8 mouse cellular contexts compared by ENCODE assay signal in genomic region chr16:11176884-11177244, GRCm38 (mm10). TPM values are rescaled to one million over a fixed set of nuclear protein-coding genes. Genes with fewer than 3 reads are reported as not detected.
A peak's percentile ranks its signal among the peaks of the same experiment; 100 is the strongest.
DNase-seq lines count a peak whose midpoint lies in the region; ATAC-seq and TF ChIP-seq lines count a peak whose summit lies in the region.

No protein-coding gene starts in this region.

- no peak for DNase-seq in heart, adult 9 months (ENCODE audit: low spot score in 2 of 2)
- no peak for DNase-seq in G1E (ENCODE audit: low spot score)
- DNase-seq in hindbrain, embryonic 10.5 days (ENCODE audit: low spot score): no peak
- DNase-seq in midbrain, embryonic 10.5 days (ENCODE audit: low spot score): no peak
- no peak for DNase-seq in right cerebral cortex, postnatal 25 days
- DNase-seq in cerebellum, adult 18-20 months: no peak
- no peak for DNase-seq in cerebellum, adult 9-11 months

- H3K4me3 ChIP-seq in heart, embryonic 13.5 days: peak overlapping the region; percentile 96
- H3K4me3 ChIP-seq in G1E (ENCODE audit: low read depth, low read length): peak overlapping the region; percentile 97
- peak overlapping the region; percentile 88 for H3K4me3 ChIP-seq in hindbrain, embryonic 10.5 days
- H3K4me3 ChIP-seq in midbrain, embryonic 10.5 days: peak overlapping the region; percentile 91

- peak overlapping the region; percentile 88 for H3K4me2 ChIP-seq in heart, embryonic 13.5 days

- H3K9ac ChIP-seq in heart, embryonic 13.5 days: peak overlapping the region; percentile 96

- H3K9me3 ChIP-seq in heart, embryonic 13.5 days: no peaks in the 10 kb centered on the region
- H3K9me3 ChIP-seq in G1E (replicated peaks): peaks cover 6% of the 10 kb centered on the region
- H3K9me3 ChIP-seq in hindbrain, embryonic 10.5 days: no peaks in the 10 kb centered on the region
- peaks cover 5% of the 10 kb centered on the region; the same call in 1 of the 2 replicates for H3K9me3 ChIP-seq in midbrain, embryonic 10.5 days (replicated peaks)

- H3K36me3 ChIP-seq in heart, embryonic 13.5 days: no peaks in the 10 kb centered on the region
- H3K36me3 ChIP-seq in G1E (replicated peaks): peaks cover 21% of the 10 kb centered on the region
- no peaks in the 10 kb centered on the region for H3K36me3 ChIP-seq in hindbrain, embryonic 10.5 days
- H3K36me3 ChIP-seq in midbrain, embryonic 10.5 days: no peaks in the 10 kb centered on the region

- peak overlapping the region; percentile 88 for H3K27ac ChIP-seq in heart, embryonic 13.5 days (replicated peaks)
- H3K27ac ChIP-seq in hindbrain, embryonic 10.5 days: peak overlapping the region; percentile 94
- peak overlapping the region; percentile 92 for H3K27ac ChIP-seq in midbrain, embryonic 10.5 days (replicated peaks)

- WGBS in heart, embryonic 13.5 days: 5% methylated on average over 4 of the region's 4 CpGs
- 6% methylated on average over 4 of the region's 4 CpGs for WGBS in hindbrain, embryonic 10.5 days
- 5% methylated on average over 4 of the region's 4 CpGs for WGBS in midbrain, embryonic 10.5 days

- H3K4me1 ChIP-seq in heart, embryonic 13.5 days: peaks cover 30% of the 10 kb centered on the region
- H3K4me1 ChIP-seq in G1E (ENCODE audit: insufficient read depth, low read depth, low read length): peaks cover 39% of the 10 kb centered on the region
- H3K4me1 ChIP-seq in hindbrain, embryonic 10.5 days (replicated peaks): peaks cover 25% of the 10 kb centered on the region
- peaks cover 26% of the 10 kb centered on the region for H3K4me1 ChIP-seq in midbrain, embryonic 10.5 days

- TF ChIP-seq CTCF in G1E (IDR thresholded peaks at IDR 0.05; ENCODE audit: low read depth, low read length): no peak

- H3K27me3 ChIP-seq in heart, embryonic 13.5 days (replicated peaks): no peaks in the 10 kb centered on the region
- H3K27me3 ChIP-seq in G1E (ENCODE audit: insufficient read depth, low read length): peaks cover 3% of the 10 kb centered on the region; the same call in 1 of the 2 replicates
- H3K27me3 ChIP-seq in hindbrain, embryonic 10.5 days (ENCODE audit: insufficient read depth, poor library complexity, severe bottlenecking): peaks cover 9% of the 10 kb centered on the region; the same call in 1 of the 2 replicates
- peaks cover 14% of the 10 kb centered on the region for H3K27me3 ChIP-seq in midbrain, embryonic 10.5 days (ENCODE audit: low read depth, poor library complexity, severe bottlenecking)

- no peak for ATAC-seq in heart, embryonic 13.5 days (ENCODE audit: extremely low read depth, insufficient number of reproducible peaks, low FRiP score, low TSS enrichment)
- ATAC-seq in G1E (ENCODE audit: extremely low read depth, insufficient number of reproducible peaks, low FRiP score, poor library complexity, severe bottlenecking): no peak

RNA-seq across cellular contexts. Expression of gene Zc3h7a, which starts 0.7 kb away (rescaled TPM):
- 57.2 and 60.4 TPM in 2 replicates for polyA plus RNA-seq in heart, embryonic 13.5 days (2015; fragmentation: Nextera tagmentation; extraction: Ambion mirVana)
- 270 and 306 TPM in 2 replicates for total RNA-seq in G1E (2014; fragmentation: Nextera tagmentation)
- total RNA-seq in G1E (2017): 228 and 262 TPM in 2 replicates
- 9.1 and 12.0 TPM in 2 replicates for polyA plus RNA-seq in G1E (2012)
- polyA plus RNA-seq in hindbrain, embryonic 10.5 days (2016; fragmentation: Nextera tagmentation; extraction: Ambion mirVana): 85.7 and 89.3 TPM in 2 replicates
- 75.8 and 88.2 TPM in 2 replicates for polyA plus RNA-seq in midbrain, embryonic 10.5 days (2016; fragmentation: Nextera tagmentation; extraction: Ambion mirVana)

RNA-seq across cellular contexts. Expression of gene Rsl1d1, which starts 26.3 kb away (rescaled TPM):
- 121 and 127 TPM in 2 replicates for polyA plus RNA-seq in heart, embryonic 13.5 days (2015; fragmentation: Nextera tagmentation; extraction: Ambion mirVana)
- 229 and 276 TPM in 2 replicates for total RNA-seq in G1E (2014; fragmentation: Nextera tagmentation)
- 224 and 269 TPM in 2 replicates for total RNA-seq in G1E (2017)
- polyA plus RNA-seq in G1E (2012): 30.1 and 44.2 TPM in 2 replicates
- 212 and 259 TPM in 2 replicates for polyA plus RNA-seq in hindbrain, embryonic 10.5 days (2016; fragmentation: Nextera tagmentation; extraction: Ambion mirVana)
- polyA plus RNA-seq in midbrain, embryonic 10.5 days (2016; fragmentation: Nextera tagmentation; extraction: Ambion mirVana): 248 and 283 TPM in 2 replicates

RNA-seq across cellular contexts. Expression of gene Txndc11, which starts 42.4 kb away (rescaled TPM):
- 25.9 and 27.0 TPM in 2 replicates for polyA plus RNA-seq in heart, embryonic 13.5 days (2015; fragmentation: Nextera tagmentation; extraction: Ambion mirVana)
- total RNA-seq in G1E (2014; fragmentation: Nextera tagmentation): 29.9 and 43.3 TPM in 2 replicates
- total RNA-seq in G1E (2017): 23.7 and 27.0 TPM in 2 replicates
- polyA plus RNA-seq in G1E (2012): 19.2 and 23.1 TPM in 2 replicates
- polyA plus RNA-seq in hindbrain, embryonic 10.5 days (2016; fragmentation: Nextera tagmentation; extraction: Ambion mirVana): 28.4 and 28.7 TPM in 2 replicates
- polyA plus RNA-seq in midbrain, embryonic 10.5 days (2016; fragmentation: Nextera tagmentation; extraction: Ambion mirVana): 24.0 and 27.0 TPM in 2 replicates
